Mouse (Mus musculus) erythroblast, adult 5-6 weeks (primary cell): Measurements from ENCODE around the gene Rph3a. TPM values are rescaled to one million over a fixed set of nuclear protein-coding genes. Genes with fewer than 3 reads are reported as not detected.

Experiments
- total RNA-seq, 2 experiments: library from RNA; stranded (forward) in 1 of 2; stranded (reverse) in 1 of 2; fragments of 150-400 nt in 1 of 2; fragments of 200-764, 138-1000 nt in 1 of 2; gene quantifications; 2 replicates each; pipeline versions ENCODE4 v1.2.3 to v1.2.4; 2015 to 2017; ENCODE audit warnings: low replicate concordance in 2 of 2

Rph3a gene
- total RNA-seq, 2 experiments from 2014 or later: not detected

Other genes with a start within 250 kb of the Rph3a start
- gene Oas3, start 232.4 kb downstream of the Rph3a start, total RNA-seq (2015; ENCODE audit: low replicate concordance): 67.2 and 98.2 TPM in 2 replicates
- 75.8 and 76.4 TPM in 2 replicates for gene Oas3, start 232.4 kb downstream of the Rph3a start, total RNA-seq (2017; ENCODE audit: low replicate concordance)
- gene Oas1e, start 214.6 kb downstream of the Rph3a start, total RNA-seq (2015; ENCODE audit: low replicate concordance): 4.2 TPM in 1 of 2 replicates, not detected in the other
- 1.4 and 3.9 TPM in 2 replicates for gene Oas1e, start 214.6 kb downstream of the Rph3a start, total RNA-seq (2017; ENCODE audit: low replicate concordance)
- 1.7 and 9.8 TPM in 2 replicates for gene Oas1c, start 197.6 kb downstream of the Rph3a start, total RNA-seq (2015; ENCODE audit: low replicate concordance)
- 2.3 and 3.3 TPM in 2 replicates for gene Oas1c, start 197.6 kb downstream of the Rph3a start, total RNA-seq (2017; ENCODE audit: low replicate concordance)
- not detected in 2 replicates for gene Oas1f, start 162.7 kb downstream of the Rph3a start, total RNA-seq (2015; ENCODE audit: low replicate concordance)
- gene Oas1f, start 162.7 kb downstream of the Rph3a start, total RNA-seq (2017; ENCODE audit: low replicate concordance): not detected in 2 replicates
- not detected in 2 replicates for gene Oas1h, start 148.7 kb downstream of the Rph3a start, total RNA-seq (2015; ENCODE audit: low replicate concordance)
- not detected in 2 replicates for gene Oas1h, start 148.7 kb downstream of the Rph3a start, total RNA-seq (2017; ENCODE audit: low replicate concordance)
- gene Oas1g, start 122.5 kb downstream of the Rph3a start, total RNA-seq (2015; ENCODE audit: low replicate concordance): 1.0 TPM in 1 of 2 replicates, not detected in the other
- gene Oas1g, start 122.5 kb downstream of the Rph3a start, total RNA-seq (2017; ENCODE audit: low replicate concordance): 0.94 TPM in 1 of 2 replicates, not detected in the other
- 5.6 and 6.0 TPM in 2 replicates for gene Oas1a, start 102.6 kb downstream of the Rph3a start, total RNA-seq (2015; ENCODE audit: low replicate concordance)
- gene Oas1a, start 102.6 kb downstream of the Rph3a start, total RNA-seq (2017; ENCODE audit: low replicate concordance): 6.8 and 8.8 TPM in 2 replicates
- gene Oas1d, start 95.6 kb downstream of the Rph3a start, total RNA-seq (2015; ENCODE audit: low replicate concordance): not detected in 2 replicates
- not detected in 2 replicates for gene Oas1d, start 95.6 kb downstream of the Rph3a start, total RNA-seq (2017; ENCODE audit: low replicate concordance)
- gene Ptpn11, start 181.3 kb upstream of the Rph3a start, total RNA-seq (2015; ENCODE audit: low replicate concordance): 8.3 and 8.6 TPM in 2 replicates
- gene Ptpn11, start 181.3 kb upstream of the Rph3a start, total RNA-seq (2017; ENCODE audit: low replicate concordance): 23.6 and 26.5 TPM in 2 replicates
- gene Rpl6, start 194.4 kb upstream of the Rph3a start, total RNA-seq (2015; ENCODE audit: low replicate concordance): 559 and 902 TPM in 2 replicates
- gene Rpl6, start 194.4 kb upstream of the Rph3a start, total RNA-seq (2017; ENCODE audit: low replicate concordance): 408 and 598 TPM in 2 replicates
- 338 and 374 TPM in 2 replicates for gene Hectd4, start 210.1 kb upstream of the Rph3a start, total RNA-seq (2015; ENCODE audit: low replicate concordance)
- 587 and 871 TPM in 2 replicates for gene Hectd4, start 210.1 kb upstream of the Rph3a start, total RNA-seq (2017; ENCODE audit: low replicate concordance)